Mouse (Mus musculus): ENCODE measurements at regions not wholly inside any gene's neighbourhood (a gene's known extent, or its start where the extent isn't known, plus 50 kb on each side); places are given as distances from the start of the nearest gene placed in this dataset.
A peak's percentile ranks its signal among the peaks of the same experiment; 100 is the strongest.
"Not testable (repeated sequence)": the region's sequence is repeated elsewhere in the genome, so short reads cannot be mapped to it uniquely, and the experiment has no call there.

DNA sequence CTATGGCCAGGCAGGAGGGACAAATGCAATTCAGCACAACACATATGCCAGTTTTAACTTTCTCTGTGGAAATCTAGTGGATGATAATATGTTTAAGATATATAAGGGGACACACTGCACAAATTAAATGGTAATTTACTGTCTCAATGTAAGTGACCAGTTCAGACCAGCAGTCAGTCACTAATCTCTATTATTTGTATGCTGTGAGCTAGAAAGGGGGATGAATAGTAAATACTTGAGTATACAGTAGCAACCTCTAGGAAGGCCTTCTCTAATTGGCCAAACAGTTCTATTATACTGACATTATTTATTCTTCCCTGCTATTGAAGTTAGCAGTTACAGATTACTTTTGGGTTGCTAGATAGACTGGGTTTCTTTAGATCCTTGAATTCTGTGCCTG, 391.2 kb downstream of the Fign start:
- H3K4me2 ChIP-seq (replicated peaks; ENCODE audit: low read depth, low read length) = no peak overlapping the region
- H3K4me3 ChIP-seq (ENCODE audit: low read depth, low read length) = no peak overlapping the region
- DNase-seq (ENCODE audit: low spot score) (no peak), ATAC-seq (ENCODE audit: low FRiP score) (no peak)
- H3K27ac ChIP-seq (ENCODE audit: low read depth, low read length) = no peak overlapping the region
- no peaks in the 10 kb centered on the region for H3K4me1 ChIP-seq (replicated peaks; ENCODE audit: control insufficient read depth, insufficient read depth, low read length)
- H3K9ac ChIP-seq (ENCODE audit: low read depth, low read length) = no peak overlapping the region
- H3K27me3 ChIP-seq (ENCODE audit: control insufficient read depth, insufficient read depth, low read length) = no peaks in the 10 kb centered on the region
- no peaks in the 10 kb centered on the region for H3K9me3 ChIP-seq (ENCODE audit: control insufficient read depth, low read length)
- H3K36me3 ChIP-seq (ENCODE audit: control insufficient read depth, insufficient read depth, low read length) = no peaks in the 10 kb centered on the region

DNA sequence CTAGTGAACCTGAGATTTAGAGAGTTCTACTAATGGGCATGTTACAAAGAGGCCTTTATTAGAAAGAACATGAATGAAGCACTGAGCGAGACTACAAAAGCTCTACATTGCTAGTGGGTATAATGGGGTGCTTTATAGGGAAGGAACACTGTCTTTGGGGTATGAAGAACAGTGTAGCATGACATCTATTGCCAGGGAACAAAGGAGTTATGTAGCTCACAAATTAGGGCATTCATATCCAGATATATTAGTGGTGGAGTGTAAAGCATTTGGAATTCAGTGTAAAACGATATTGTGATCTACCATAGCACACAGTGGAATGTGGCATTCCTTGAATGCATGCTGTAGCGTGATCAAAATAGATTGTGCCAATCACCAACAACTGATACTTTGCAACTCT, 391.7 kb downstream of the Fign start:
- Histone ChIP-seq H3K9me3 (ENCODE audit: control insufficient read depth, low read length) (no peaks in the 10 kb centered on the region), H3K9ac (ENCODE audit: low read depth, low read length) (no peak overlapping the region), H3K36me3 (ENCODE audit: control insufficient read depth, insufficient read depth, low read length) (no peaks in the 10 kb centered on the region), H3K4me1 (replicated peaks; ENCODE audit: control insufficient read depth, insufficient read depth, low read length) (no peaks in the 10 kb centered on the region), H3K4me2 (replicated peaks; ENCODE audit: low read depth, low read length) (no peak overlapping the region), H3K27me3 (ENCODE audit: control insufficient read depth, insufficient read depth, low read length) (no peaks in the 10 kb centered on the region), H3K27ac (ENCODE audit: low read depth, low read length) (no peak overlapping the region), H3K4me3 (ENCODE audit: low read depth, low read length) (no peak overlapping the region)
- DNase-seq (ENCODE audit: low spot score) (no peak), ATAC-seq (ENCODE audit: low FRiP score) (no peak)
- 67% methylated on average over 3 of the region's 3 CpGs for WGBS

DNA sequence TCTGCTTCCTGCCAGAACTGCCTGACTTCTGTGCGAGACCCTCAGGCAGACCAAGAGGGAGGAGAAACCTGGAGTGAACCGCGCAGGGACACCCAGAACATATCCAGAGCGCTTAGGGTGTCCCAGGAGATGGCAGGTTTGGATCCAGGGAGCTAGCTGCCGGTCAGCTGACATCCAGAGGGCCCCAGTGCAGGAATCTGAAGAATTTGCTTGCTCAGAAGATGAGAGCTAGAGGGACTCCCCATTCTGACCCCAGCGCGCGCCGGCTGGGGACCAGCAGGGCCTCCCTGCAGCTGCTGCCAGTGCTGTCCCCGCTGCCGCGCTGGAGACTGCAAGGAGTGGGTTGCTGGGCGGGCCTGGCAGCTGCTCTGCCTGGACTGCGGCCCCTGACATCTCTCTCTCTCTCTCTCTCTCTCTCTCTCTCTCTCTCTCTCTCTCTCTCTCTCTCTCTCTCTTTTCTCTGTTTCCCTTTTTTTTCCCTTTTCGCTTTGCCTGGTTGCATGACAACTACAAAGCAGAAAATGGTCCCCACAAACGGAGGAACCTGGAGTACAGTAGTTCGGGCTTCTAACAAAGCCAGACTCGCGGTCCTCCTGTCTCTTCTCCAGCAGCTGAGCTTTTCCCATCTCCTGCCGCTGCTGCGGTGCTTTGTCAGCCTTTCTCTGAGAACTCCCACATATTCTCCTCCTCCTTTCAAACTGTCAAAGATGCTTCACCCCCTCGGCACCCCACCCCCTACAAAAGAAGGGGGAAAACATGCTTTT, 395.3 kb downstream of the Fign start:
- no peaks in the 10 kb centered on the region for H3K27me3 ChIP-seq (ENCODE audit: control insufficient read depth, insufficient read depth, low read length)
- peak; percentile 84 for DNase-seq (ENCODE audit: low spot score)
- 0% methylated on average over 22 of the region's 22 CpGs for WGBS

DNA sequence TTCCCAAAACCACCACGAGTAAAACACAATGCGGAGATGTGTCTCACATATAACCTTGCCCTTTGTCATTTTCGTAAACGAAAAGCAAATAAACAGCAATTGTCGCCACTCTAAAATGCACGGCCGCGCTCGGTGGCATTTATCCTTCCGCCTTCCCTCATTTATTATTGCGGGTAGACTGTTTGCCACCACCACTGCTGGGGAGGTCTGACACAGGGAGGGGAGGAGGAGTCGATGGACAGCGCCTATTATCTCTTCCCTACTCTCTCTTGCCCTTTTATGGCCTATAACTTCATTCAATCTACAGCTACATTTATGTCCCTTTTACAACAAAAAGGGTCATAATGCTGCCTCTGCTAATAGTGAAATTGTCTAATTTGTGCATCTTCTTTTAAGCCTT, 396.0 kb downstream of the Fign start:
- Histone ChIP-seq H3K9ac (ENCODE audit: low read depth, low read length) (peak overlapping the region; percentile 67), H3K4me3 (ENCODE audit: low read depth, low read length) (peak overlapping the region; percentile 33), H3K4me1 (replicated peaks; ENCODE audit: control insufficient read depth, insufficient read depth, low read length) (no peaks in the 10 kb centered on the region), H3K4me2 (replicated peaks; ENCODE audit: low read depth, low read length) (peak overlapping the region; percentile 65), H3K9me3 (ENCODE audit: control insufficient read depth, low read length) (no peaks in the 10 kb centered on the region), H3K36me3 (ENCODE audit: control insufficient read depth, insufficient read depth, low read length) (no peaks in the 10 kb centered on the region), H3K27ac (ENCODE audit: low read depth, low read length) (peak overlapping the region; percentile 79), H3K27me3 (ENCODE audit: control insufficient read depth, insufficient read depth, low read length) (no peaks in the 10 kb centered on the region)
- DNase-seq (ENCODE audit: low spot score) = peak; percentile 36
- peak; percentile 67 for ATAC-seq (ENCODE audit: low FRiP score)
- 13% methylated on average over 13 of the region's 13 CpGs for WGBS

More for the DNA sequence above, 395.3 kb downstream of the Fign start:
- peak; percentile 96 for ATAC-seq (ENCODE audit: low FRiP score)
- H3K36me3 ChIP-seq (ENCODE audit: control insufficient read depth, insufficient read depth, low read length) = no peaks in the 10 kb centered on the region
- peak overlapping the region; percentile 33 for H3K4me3 ChIP-seq (ENCODE audit: low read depth, low read length)
- no peaks in the 10 kb centered on the region for H3K9me3 ChIP-seq (ENCODE audit: control insufficient read depth, low read length)
- peak overlapping the region; percentile 67 for H3K9ac ChIP-seq (ENCODE audit: low read depth, low read length)
- H3K4me1 ChIP-seq (replicated peaks; ENCODE audit: control insufficient read depth, insufficient read depth, low read length) = no peaks in the 10 kb centered on the region
- peak overlapping the region; percentile 65 for H3K4me2 ChIP-seq (replicated peaks; ENCODE audit: low read depth, low read length)
- peak overlapping the region; percentile 79 for H3K27ac ChIP-seq (ENCODE audit: low read depth, low read length)

DNA sequence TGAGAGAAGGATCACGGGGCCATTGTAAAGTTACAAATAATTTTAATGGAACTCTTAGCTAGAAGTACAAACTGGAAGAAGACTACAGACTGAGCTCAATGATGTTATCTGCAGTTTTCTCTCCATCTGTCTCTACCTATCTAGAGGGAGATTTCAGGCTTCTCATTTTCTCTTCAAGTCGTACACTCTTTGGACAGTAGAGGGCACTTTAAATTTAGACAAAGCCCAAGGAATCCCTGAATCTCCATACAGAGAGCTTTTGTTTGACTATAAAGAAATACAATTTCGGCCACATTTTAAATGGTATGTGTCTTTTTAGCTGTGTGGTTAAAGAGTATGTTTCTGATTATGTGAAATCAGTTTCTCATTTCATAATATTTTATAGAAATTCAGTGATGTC, 397.6 kb downstream of the Fign start:
- DNase-seq (ENCODE audit: low spot score) (peak; percentile 66), ATAC-seq (ENCODE audit: low FRiP score) (no peak)
- WGBS = 24% methylated on average over 3 of the region's 3 CpGs
- H3K9ac ChIP-seq (ENCODE audit: low read depth, low read length) = no peak overlapping the region
- H3K27ac ChIP-seq (ENCODE audit: low read depth, low read length) = no peak overlapping the region
- no peaks in the 10 kb centered on the region for H3K4me1 ChIP-seq (replicated peaks; ENCODE audit: control insufficient read depth, insufficient read depth, low read length)
- H3K4me2 ChIP-seq (replicated peaks; ENCODE audit: low read depth, low read length) = no peak overlapping the region
- H3K9me3 ChIP-seq (ENCODE audit: control insufficient read depth, low read length) = no peaks in the 10 kb centered on the region
- no peak overlapping the region for H3K4me3 ChIP-seq (ENCODE audit: low read depth, low read length)
- no peaks in the 10 kb centered on the region for H3K36me3 ChIP-seq (ENCODE audit: control insufficient read depth, insufficient read depth, low read length)
- H3K27me3 ChIP-seq (ENCODE audit: control insufficient read depth, insufficient read depth, low read length) = no peaks in the 10 kb centered on the region

DNA sequence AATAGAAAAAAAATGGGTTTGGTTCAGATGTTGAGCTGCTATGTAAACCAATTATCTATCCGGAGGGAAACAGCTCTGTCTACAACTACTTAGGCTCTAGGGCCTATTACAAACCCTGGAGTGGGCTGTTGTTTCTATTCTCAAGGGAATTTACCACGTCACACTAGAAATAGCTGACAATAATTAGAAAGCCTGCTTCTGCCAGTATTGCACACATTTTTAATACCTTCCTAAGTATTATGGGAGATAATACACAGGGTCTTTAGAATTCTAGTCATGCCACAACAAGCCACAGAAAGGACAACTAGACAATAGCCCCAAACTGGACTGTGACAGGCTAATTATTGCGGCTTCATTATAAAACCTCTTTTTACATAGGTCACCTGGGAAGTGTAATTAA, 428.1 kb downstream of the Fign start:
- Histone ChIP-seq H3K27ac (ENCODE audit: low read depth, low read length) (no peak overlapping the region), H3K4me3 (ENCODE audit: low read depth, low read length) (no peak overlapping the region), H3K27me3 (ENCODE audit: control insufficient read depth, insufficient read depth, low read length) (no peaks in the 10 kb centered on the region), H3K9me3 (ENCODE audit: control insufficient read depth, low read length) (no peaks in the 10 kb centered on the region), H3K4me2 (replicated peaks; ENCODE audit: low read depth, low read length) (no peak overlapping the region), H3K36me3 (ENCODE audit: control insufficient read depth, insufficient read depth, low read length) (no peaks in the 10 kb centered on the region), H3K9ac (ENCODE audit: low read depth, low read length) (no peak overlapping the region), H3K4me1 (replicated peaks; ENCODE audit: control insufficient read depth, insufficient read depth, low read length) (no peaks in the 10 kb centered on the region)
- 49% methylated on average over 3 of the region's 3 CpGs for WGBS
- DNase-seq (ENCODE audit: low spot score) (peak; percentile 24), ATAC-seq (ENCODE audit: low FRiP score) (peak; percentile 84)

DNA sequence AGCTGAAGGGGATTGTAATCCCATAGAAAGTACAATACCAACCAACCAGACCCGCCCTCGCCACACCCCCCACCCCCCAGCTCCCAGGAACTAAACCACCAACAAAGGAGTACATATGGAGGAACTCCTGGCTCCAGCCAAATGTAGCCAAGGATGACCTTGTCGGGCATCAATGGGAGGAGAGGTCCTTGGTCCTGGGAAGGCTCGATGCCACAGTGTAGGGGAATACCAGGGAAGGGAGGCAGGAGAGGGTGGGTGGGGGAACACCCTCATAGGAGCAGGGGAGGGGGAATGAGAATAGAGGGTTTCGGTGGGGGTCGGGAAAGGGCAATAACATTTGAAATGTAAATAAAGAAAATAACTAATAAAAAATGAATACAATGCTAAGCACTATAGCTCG, 429.1 kb downstream of the Fign start:
- 81% methylated on average over 7 of the region's 7 CpGs for WGBS
- H3K36me3 ChIP-seq (ENCODE audit: control insufficient read depth, insufficient read depth, low read length) = no peaks in the 10 kb centered on the region
- H3K27me3 ChIP-seq (ENCODE audit: control insufficient read depth, insufficient read depth, low read length) = no peaks in the 10 kb centered on the region
- H3K4me2 ChIP-seq (replicated peaks; ENCODE audit: low read depth, low read length) = no peak overlapping the region
- H3K9me3 ChIP-seq (ENCODE audit: control insufficient read depth, low read length) = no peaks in the 10 kb centered on the region
- H3K4me1 ChIP-seq (replicated peaks; ENCODE audit: control insufficient read depth, insufficient read depth, low read length) = no peaks in the 10 kb centered on the region
- no peak for DNase-seq (ENCODE audit: low spot score)
- no peak overlapping the region for H3K4me3 ChIP-seq (ENCODE audit: low read depth, low read length)
- peak; percentile 43; the same call in 1 of the 2 replicates for ATAC-seq (ENCODE audit: low FRiP score)
- H3K9ac ChIP-seq (ENCODE audit: low read depth, low read length) = no peak overlapping the region
- no peak overlapping the region for H3K27ac ChIP-seq (ENCODE audit: low read depth, low read length)

DNA sequence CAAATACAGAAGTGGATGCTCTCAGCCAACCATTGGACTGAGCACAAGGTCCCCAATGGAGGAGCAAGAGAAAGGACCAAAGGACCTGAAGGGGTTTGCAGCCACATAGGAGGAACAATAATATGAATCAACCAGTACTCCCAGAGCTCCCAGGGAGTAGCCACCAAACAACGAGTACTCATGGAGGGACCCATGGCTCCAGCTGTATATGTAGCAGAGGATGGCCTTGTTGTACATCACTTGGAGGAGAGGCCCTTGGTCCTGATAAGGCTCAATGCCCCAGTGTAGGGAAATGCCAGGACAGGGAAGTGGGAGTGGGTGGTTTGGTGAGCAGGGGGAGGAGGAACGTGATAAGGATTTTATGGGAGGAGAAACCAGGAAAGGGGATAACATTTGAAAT, 437.9 kb downstream of the Fign start:
- H3K9ac ChIP-seq (ENCODE audit: low read depth, low read length); H3K27me3 ChIP-seq (ENCODE audit: control insufficient read depth, insufficient read depth, low read length); H3K4me2 ChIP-seq (replicated peaks; ENCODE audit: low read depth, low read length); H3K36me3 ChIP-seq (ENCODE audit: control insufficient read depth, insufficient read depth, low read length); H3K9me3 ChIP-seq (ENCODE audit: control insufficient read depth, low read length); ATAC-seq (ENCODE audit: low FRiP score); H3K4me1 ChIP-seq (replicated peaks; ENCODE audit: control insufficient read depth, insufficient read depth, low read length); H3K27ac ChIP-seq (ENCODE audit: low read depth, low read length); H3K4me3 ChIP-seq (ENCODE audit: low read depth, low read length); DNase-seq (ENCODE audit: low spot score): not testable (repeated sequence)
- WGBS = 94% methylated on average over 2 of the region's 2 CpGs
